Mouse (Mus musculus) right cerebral cortex, postnatal 25 days (tissue): Measurements from ENCODE around the gene Golgb1.

ENCODE experiments used
- DNase-seq: peaks from one replicate; pipeline ENCODE4 v3.0.0; 2022

Golgb1 gene

GRCm38 (mm10) chr16:36946459-36947159 lies 71.7 kb downstream of the Golgb1 start:
- DNase-seq: no peak

GRCm38 (mm10) chr16:36947646-36948197 lies 72.8 kb downstream of the Golgb1 start:
- DNase-seq: no peak

GRCm38 (mm10) chr16:36949614-36950336 lies 74.8 kb downstream of the Golgb1 start:
- DNase-seq: no peak

DNA sequence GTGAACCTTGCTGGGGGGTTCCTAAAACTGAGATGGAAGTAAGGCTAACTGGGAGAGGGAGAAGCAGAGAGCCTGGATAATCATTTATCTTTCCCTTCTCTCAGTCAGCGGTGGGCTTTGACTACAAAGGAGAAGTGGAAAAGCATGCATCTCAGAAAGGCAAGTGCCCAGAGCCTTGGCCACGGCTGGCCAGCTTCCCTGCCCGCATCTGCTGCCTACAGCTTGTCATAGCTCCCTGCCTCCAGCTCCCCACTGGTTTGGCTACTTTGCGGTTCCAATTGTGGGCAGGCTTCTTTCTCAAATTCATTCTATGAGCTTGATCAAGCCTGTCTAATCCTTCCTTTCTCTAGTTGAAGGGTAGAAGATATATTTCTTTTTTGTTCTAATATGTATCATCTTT lies 76.1 kb downstream of the Golgb1 start:
- no peak for DNase-seq

DNA sequence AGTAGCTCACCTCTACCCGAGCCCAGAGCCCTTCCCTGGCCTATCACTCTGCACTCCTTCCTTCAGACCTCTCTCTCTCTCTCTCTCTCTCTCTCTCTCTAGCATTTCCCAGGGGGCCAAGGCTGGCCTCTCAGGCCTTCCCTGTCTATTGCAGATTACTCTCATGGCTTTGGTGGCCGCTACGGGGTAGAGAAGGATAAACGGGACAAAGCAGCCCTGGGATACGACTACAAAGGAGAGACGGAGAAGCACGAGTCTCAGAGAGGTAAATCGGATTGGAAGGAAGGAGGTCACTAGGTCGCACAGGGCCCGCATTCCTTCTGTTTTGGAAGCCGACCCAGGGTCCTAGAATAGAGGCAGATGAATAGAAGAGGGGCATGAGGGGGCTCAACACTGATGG lies 80.2 kb downstream of the Golgb1 start:
- DNase-seq: no peak

DNA sequence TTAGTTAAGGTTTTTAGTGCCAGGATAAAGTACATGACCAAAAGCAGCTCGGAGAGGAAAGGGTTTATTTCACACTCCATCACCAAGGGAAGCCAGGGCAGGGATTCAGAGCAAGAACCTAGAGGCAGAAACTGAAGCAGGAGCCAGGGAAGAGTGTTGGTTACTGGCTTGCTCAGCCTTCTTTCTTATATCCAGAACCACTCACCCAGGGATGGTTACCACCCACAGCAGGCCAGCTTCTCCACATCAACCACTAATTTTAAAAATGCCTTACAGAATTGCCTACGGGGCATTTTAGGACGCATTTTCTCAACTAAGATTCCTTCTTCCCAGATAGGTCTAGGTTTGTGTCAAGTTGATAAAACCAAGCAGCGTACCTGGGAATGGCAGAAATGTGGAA lies 88.5 kb downstream of the Golgb1 start:
- no peak for DNase-seq

GRCm38 (mm10) chr16:36979127-36979526 lies 104.2 kb downstream of the Golgb1 start:
- no peak for DNase-seq
